Mouse (Mus musculus) ES-E14 (cell line): ENCODE data around the gene Brms1.

Experiments used
- CHD2 ChIP-seq: IDR thresholded peaks from 2 replicates; pipeline ENCODE4 v1.6.1; 2014; ENCODE audit warnings: mild to moderate bottlenecking, low read depth, low read length, inconsistent platforms
- MAFK ChIP-seq: IDR thresholded peaks from 2 replicates; pipeline ENCODE4 v1.6.1; 2014; ENCODE audit warnings: mild to moderate bottlenecking, low read depth, low read length, inconsistent platforms; ENCODE audit not compliant: insufficient read depth
- ZC3H11A ChIP-seq: IDR thresholded peaks from 2 replicates; pipeline ENCODE4 v1.6.1; 2012; ENCODE audit warnings: low read depth, mild to moderate bottlenecking, inconsistent platforms, low read length, borderline replicate concordance
- ZNF384 ChIP-seq: IDR thresholded peaks from 2 replicates; pipeline ENCODE4 v1.6.1; 2012; ENCODE audit warnings: low read depth, low read length, inconsistent platforms

DNA sequence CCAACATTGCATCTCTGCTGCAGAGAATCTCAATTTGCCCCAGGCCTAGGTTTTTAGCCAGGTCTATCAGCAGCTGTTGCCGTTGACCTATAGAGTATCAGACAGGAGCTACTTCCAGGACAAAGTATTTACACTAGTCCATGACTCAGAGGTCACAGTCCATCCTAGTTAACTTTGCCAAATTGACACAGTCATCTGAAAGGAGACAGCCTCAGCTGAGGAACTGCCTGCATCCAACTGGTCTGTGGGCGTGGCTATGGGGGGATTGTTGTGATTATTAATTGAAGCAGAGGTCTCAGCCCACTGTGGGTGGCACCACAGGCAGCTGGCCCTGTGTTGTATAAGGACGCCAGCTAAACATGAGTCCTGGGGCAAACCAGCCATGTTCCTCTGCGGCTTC is 36.2 kb upstream of the Brms1 start:
- TF ChIP-seq CHD2 = no peak
- TF ChIP-seq ZNF384 = no peak
- TF ChIP-seq ZC3H11A = no peak
- TF ChIP-seq MAFK = no peak
